Mouse (Mus musculus) liver, adult 2 months (tissue): ENCODE results near the gene Frmpd3.

Experiments
- CTCF ChIP-seq: fragments of 200-500 bp; IDR thresholded peaks from 2 replicates; pipeline ENCODE4 v1.5.1; 2011; ENCODE audit warnings: low read depth, low read length, control low read depth
- POLR2A ChIP-seq: fragments of 200-500 bp; IDR thresholded peaks from 2 replicates; pipeline ENCODE4 v1.6.1; 2011; ENCODE audit warnings: low read length, control low read depth; ENCODE audit not compliant: insufficient read depth; ENCODE audit errors: extremely low read depth

DNA sequence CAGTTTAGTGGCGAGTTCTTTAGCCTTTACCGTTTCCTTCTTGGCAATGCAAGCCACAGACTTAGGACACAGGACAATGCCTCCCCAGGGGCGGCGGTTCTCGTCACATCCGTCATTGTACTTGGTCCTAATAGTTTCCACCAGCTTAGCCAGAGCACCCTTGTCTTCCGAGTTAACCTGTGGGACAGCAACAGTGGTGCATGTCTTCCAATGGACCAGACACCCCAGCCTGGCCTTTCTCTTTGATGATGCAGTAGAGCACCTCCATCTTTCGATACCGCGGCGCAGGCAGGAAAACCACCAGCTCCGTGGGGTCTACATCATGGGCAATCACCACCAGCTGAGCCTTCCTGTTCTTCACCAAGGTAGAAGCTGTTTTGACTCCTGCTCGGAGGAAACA lies 103.5 kb downstream of the Frmpd3 start:
- TF ChIP-seq CTCF (no peak), POLR2A (no peak)
